Mouse (Mus musculus) forelimb bud, embryonic 11.5 days (tissue): Measurements from ENCODE around the gene Spatc1l.

Source experiments
- DNase-seq: peaks from one replicate; pipeline ENCODE4 v3.0.0-alpha.2; 2012; ENCODE audit warnings: low read depth, low spot score

The Spatc1l gene

GRCm38 (mm10) chr10:76561972-76562371 is at the start of gene Spatc1l:
Gene Spatc1l (plus strand): TSS chr10:76562272.
- no peak for DNase-seq

- peak; percentile 82 for DNase-seq
Observed at GRCm38 (mm10) chr10:76512965-76513583, 49.0 kb upstream of the Spatc1l start.

GRCm38 (mm10) chr10:76530922-76531321 is 31.1 kb upstream of the Spatc1l start:
- DNase-seq = no peak

- DNase-seq = peak; percentile 97
Observed at GRCm38 (mm10) chr10:76531375-76531774, 30.7 kb upstream of the Spatc1l start, which contains the start of gene Lss. Gene Lss (plus strand): TSS chr10:76531588.

GRCm38 (mm10) chr10:76531828-76532227 is 30.2 kb upstream of the Spatc1l start:
- no peak for DNase-seq

- no peak for DNase-seq
Observed at GRCm38 (mm10) chr10:76535526-76535925, 26.5 kb upstream of the Spatc1l start.

GRCm38 (mm10) chr10:76537619-76538018 is 24.5 kb upstream of the Spatc1l start:
- DNase-seq = no peak

GRCm38 (mm10) chr10:76541336-76542085 is 20.6 kb upstream of the Spatc1l start:
- no peak for DNase-seq

GRCm38 (mm10) chr10:76542636-76543375 is 19.3 kb upstream of the Spatc1l start:
- DNase-seq = no peak

GRCm38 (mm10) chr10:76546566-76546965 is 15.5 kb upstream of the Spatc1l start:
- no peak for DNase-seq

- DNase-seq = no peak
Observed at GRCm38 (mm10) chr10:76548218-76548617, 13.9 kb upstream of the Spatc1l start.

GRCm38 (mm10) chr10:76550458-76550857 is 11.6 kb upstream of the Spatc1l start:
- DNase-seq = no peak

- DNase-seq = no peak
Observed at GRCm38 (mm10) chr10:76551556-76551955, 10.5 kb upstream of the Spatc1l start.

GRCm38 (mm10) chr10:76554061-76554460 is 8.0 kb upstream of the Spatc1l start:
- DNase-seq = no peak

- DNase-seq = no peak
Observed at GRCm38 (mm10) chr10:76569996-76570685, 8.1 kb downstream of the Spatc1l start.

- no peak for DNase-seq
Observed at GRCm38 (mm10) chr10:76571070-76571469, 9.0 kb downstream of the Spatc1l start.

- no peak for DNase-seq
Observed at GRCm38 (mm10) chr10:76572151-76572550, 10.1 kb downstream of the Spatc1l start.

GRCm38 (mm10) chr10:76575374-76575773 is 13.3 kb downstream of the Spatc1l start, which contains the start of gene Ftcd:
Gene Ftcd (plus strand): TSS chr10:76575648.
- no peak for DNase-seq

GRCm38 (mm10) chr10:76576920-76577319 is 14.8 kb downstream of the Spatc1l start:
- DNase-seq = no peak

- DNase-seq = no peak
Observed at GRCm38 (mm10) chr10:76584138-76584537, 22.1 kb downstream of the Spatc1l start.

- DNase-seq = no peak
Observed at GRCm38 (mm10) chr10:76586190-76586589, 24.1 kb downstream of the Spatc1l start.

GRCm38 (mm10) chr10:76590197-76590596 is 28.1 kb downstream of the Spatc1l start:
- DNase-seq = peak; percentile 8
